Mouse (Mus musculus) lung, postnatal 14 days (tissue): ENCODE data around the gene Ppa1.

ENCODE experiments used
- DNase-seq: peaks from one replicate; pipeline ENCODE4 v3.0.0; 2021

Ppa1 gene

DNA sequence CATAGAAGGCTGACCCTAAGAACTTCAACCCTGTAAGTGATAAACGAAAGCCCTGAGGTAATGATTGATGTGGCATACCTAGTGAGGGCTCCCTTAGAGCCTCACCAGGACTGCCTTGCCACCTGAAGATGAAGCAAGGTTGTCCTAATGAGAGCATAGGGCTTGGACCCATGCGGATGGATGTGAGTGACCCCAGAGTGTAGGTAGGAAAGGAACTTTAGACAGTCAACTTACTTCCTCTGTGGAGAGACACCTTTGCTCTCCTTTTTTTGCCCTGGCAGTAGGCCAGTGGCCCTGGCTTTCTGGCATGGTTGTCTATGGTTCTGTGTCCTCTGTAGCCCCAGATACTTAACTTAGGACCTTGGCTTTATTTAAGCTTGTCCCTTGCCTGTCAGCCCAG is 48.7 kb downstream of the Ppa1 start:
- DNase-seq: no peak

DNA sequence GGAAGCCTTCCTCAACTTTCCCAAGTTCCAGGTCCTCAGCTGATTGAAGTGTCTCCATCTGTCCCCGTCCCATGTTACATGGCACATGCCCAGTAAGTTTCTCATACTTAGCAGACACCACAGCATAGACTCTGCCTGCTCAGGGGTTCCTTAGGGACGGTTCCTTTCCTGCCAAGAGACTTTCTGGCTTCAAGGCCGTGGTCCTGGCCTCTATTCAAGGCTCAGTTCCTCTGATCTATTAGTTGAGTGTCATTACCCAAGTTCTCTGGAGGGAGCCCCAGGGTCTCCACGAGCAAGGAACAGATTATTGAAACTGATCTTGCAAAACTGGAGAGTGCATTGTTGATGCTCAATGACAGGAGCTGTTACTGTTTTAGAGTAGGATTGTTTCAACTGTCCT is 56.3 kb downstream of the Ppa1 start:
- DNase-seq: no peak

DNA sequence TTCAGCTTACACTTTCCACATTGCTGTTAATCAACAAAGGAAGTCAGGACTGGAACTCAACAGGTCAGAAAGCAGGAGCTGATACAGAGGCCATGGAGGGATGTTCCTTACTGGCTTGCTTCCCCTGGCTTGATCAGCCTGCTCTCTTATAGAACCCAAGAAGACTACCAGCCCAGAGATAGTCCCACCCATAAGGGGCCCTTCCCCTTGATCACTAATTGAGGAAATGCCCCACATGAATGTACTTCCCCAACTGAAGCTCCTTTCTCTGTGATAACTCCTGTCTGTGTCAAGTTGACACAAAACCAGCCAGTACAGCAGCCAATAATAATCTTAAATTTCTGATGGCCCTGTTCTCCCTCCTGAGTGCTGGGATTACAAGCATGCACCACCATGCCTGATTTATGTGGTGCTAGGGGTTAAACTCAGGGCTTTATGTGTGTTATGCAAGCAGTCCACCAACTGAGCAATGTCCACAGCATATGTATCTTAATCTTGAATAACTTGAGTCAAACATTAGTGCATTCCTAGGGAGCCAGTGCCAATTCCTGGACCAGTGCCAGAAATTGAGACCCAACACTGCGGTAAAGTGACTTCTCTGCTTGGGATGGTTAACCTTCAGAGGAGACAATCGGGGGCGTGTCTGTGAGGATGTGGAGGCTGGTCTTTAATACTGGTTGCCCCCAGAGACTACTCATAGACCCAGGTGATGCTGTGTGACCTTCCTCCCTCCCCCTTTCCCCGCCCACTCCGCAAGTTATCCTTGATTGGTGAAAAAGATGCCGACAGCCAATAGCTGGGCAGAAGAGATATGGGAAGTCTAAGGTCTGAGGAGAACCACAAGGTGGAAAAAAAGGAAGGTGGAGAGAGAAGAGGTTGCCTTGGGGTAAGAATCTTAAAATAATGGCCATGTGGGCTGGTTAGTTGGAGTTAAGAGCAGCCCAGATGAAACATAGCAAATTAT is 58.3 kb downstream of the Ppa1 start:
- DNase-seq: no peak

DNA sequence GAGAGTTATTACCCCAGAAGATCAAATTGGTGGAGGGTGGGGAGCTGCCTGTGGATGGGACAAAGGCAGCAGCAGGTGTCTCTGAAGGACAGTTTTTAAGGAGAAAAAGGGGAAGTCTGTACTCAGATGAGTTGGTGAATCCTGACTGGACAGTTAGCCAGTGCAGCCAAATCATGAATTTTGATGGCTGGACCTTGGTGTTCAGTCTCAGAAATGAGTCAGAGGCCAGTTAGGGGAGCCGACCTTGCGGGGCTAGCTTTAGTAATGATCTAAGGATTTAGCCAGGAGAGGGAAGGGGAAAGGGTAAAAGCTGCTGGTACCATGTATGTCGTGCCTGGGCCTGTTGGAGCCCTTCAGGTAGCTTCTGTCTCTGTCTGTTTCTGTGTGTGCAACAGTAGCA is 65.2 kb downstream of the Ppa1 start:
- DNase-seq: no peak

DNA sequence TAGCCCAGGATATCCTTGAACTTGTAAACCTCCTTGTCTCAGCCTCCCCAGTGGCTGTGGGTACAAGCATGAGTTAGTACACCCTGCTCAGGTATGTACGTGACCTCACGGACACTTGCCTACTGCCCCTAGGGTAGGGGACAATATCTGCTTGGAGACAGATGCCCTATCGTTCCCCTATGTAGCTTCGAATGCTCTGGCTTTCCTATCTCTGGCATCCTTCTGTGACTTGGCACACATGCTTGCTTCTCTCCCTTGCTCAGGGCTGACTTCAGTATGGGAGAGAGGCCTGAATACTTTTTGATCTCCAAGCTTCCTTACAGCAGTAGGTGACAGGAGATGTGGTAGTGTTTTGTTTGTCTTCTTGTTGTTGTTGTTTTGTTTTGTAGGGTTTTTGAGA is 65.8 kb downstream of the Ppa1 start:
- no peak for DNase-seq

DNA sequence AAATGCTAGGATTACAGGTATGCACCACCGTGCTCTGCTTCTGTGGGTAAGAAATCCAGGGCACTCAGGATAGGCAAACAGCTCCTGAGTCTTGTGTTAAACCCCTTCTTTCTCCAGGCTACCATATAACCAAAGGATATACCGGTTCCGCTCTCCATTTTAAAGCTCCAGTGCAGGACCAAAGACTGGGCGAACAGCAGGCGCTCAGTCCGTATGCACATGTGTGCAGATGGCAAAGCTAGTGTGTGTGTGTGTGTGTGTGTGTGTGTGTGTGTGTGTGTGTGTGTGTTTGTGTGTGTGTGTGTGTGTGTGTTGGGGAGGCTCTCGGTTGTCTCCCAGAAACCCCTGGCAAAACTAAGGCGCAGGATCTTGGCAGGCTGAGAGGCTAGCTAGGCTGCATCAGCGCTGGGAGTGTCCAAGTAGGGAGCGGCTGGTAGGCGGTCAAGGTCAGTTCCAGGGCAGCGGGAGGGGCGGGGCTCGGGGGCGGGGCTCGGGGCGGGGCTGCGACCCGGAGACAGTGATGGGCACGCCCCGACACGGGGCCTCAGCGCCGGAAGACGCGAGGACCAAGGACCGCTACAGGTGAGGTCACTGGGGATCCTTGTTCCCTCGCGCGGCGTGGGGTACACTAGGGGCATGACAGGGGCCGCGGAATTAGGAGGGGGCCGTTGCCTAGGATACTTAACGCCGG is 66.6 kb downstream of the Ppa1 start, which contains the start of gene Aifm2:
Aifm2 (plus strand) TSS at position 493 of the 691 bp plus-strand sequence.
- peak; percentile 68 for DNase-seq

DNA sequence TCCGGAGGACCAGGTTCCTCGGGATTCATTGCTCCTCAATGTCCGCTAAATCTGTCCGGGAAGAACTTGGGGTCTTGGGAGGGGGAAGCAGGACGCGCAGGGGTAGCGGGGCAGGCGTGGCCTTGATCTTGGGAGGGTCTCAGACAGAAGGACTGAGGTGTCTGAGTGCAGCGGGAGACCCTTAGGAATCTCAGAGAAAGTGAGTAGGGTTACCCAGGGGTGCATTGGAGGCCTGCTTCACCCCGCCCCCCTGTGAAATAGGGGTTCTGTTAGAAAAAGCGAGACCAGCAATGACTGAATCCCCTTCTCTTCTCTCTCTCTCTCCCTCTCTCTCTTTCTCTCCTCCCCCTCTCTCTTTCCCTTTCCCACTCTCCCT is 67.1 kb downstream of the Ppa1 start:
- no peak for DNase-seq

DNA sequence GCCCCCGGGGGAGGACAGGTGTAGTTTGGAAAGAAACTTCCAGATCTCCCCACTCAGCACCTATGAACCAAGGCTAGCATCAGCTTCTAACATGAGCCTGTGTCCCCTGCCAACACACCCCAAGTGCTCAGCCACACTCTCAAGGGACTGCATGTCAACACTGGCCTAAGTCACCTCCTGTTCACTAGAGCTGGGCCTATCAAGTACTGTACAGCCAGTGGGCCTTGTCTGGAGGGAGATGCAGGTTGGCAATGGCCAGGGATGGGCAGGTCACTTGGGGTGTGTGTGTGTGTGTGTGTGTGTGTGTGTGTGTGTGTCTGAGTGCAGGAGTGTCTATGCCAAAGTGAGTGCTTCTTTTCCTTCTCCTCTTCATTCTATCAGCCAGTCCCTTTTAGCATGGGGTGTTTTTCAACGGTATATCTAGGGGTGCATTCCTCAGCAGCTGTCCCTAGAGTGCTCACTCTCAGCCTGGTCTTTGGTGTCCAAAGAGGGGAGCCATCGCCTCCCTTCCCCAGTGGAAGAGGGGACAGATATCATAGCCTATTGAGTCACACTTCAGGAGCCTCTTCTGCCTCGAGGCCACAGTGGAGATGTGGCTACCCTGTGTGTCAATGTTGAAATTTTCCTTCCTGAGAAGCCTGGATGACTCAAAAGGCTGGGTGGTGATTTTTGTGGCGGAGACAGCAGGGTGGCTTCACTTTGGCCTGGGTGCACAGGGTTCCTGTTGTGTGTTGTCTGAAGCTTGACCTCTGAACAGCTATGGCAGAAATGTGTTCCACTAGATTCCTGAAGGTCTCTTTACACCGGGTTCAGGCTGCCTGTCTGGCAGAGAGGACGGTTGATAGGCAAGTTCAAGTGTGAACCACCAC is 67.9 kb downstream of the Ppa1 start:
- no peak for DNase-seq

DNA sequence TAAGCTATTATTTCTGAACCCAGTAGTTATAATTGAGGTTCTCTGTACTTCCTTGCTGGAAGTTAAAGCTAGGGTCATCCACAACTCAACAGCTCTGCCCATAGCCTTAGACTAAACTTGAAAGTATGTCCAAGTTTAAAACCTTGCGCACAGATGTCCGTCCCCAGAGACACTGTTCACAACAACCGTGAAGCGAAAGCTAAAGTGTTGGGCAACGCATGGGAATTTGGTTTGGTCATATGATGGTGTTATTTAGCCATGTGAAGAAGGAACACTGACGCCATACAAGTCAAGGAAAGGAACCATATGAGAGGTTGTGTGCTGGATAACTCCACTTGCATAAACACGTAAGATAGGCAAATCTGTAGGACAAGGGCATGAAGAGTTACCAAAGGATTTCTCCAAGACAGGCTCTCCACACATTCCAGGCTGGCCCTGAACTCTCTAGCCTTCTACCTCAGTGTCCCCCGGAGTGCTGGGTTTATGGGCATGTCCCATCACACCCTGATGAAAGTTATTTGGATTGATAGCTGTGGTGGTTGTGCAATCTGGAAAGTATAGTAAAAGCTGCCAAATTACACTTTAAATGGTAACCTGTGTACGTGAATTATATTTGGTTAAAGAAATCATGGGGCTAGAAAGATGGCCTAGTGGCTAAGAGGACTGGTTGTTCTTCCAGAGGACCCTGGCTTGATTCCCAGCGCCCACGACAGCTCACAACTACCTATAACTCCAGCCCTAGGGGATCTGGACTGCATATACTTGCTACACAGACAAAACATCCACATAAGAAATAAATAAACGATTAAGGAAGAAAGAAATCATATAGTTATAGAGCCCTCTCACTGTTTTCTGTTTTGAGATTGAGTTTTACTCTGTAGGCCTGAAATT is 69.3 kb downstream of the Ppa1 start:
- no peak for DNase-seq

DNA sequence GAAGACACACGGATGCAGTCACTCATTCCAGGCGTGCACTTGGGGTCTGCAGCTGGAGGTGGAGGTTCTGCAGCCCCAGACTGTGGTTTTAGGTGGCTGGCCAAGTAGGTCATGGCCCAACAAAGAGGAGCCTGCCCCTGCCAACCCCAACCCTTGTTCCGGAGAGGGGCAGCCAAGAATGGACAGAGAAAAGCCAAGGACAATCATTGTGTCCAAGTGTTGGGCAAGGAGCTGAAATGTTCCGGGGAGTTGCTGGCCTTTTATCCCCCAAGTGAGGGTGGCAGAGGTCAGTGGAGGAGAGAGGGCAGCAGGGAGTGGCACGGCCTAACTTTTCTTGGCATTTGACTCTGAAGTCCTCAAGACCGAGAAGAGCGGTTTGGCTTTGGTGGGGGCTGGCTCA is 72.0 kb downstream of the Ppa1 start:
- no peak for DNase-seq

DNA sequence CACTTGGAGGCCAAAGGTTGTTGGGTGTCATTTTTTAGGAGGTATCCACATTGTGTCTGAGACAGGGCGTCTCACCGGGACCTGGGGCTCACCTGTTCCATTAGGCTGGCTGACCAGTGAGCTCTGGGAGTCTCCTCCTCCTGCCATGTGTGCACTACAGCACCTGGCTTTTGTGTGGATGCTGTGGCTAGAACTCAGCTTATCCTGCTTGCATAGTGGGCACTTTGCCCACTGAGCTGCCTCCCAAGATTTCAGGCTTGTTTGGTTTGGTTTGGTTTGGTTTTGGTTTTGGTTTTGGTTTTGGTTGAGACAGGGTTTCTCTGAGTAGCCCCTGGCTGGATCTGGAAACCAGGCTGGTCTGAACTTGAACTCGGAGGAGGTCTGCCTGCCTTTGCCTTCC is 73.9 kb downstream of the Ppa1 start:
- DNase-seq: no peak

DNA sequence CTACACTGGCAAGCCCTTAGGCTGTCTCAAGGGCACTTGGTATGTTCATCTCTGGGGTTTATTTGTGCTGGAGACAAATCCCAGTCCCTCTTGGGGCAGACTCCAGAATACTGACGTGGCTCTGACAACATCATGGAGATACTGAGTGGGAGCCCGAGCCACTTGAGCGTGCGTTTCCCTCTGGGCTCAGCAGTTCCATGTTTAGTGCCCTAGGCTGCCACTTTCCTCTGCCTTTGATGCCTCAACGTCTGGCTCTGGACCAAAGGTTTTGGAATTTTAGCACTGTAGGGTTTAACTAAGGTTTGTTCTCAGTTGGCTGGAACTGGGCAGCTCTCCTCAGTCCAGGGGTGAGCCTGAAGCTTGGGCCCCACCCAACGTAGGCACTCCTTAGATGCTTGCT is 74.9 kb downstream of the Ppa1 start:
- no peak for DNase-seq
